Mouse (Mus musculus) kidney, embryonic 15.5 days (tissue): Measurements from ENCODE around the gene Hmces. TPM values are rescaled to one million over a fixed set of nuclear protein-coding genes. Genes with fewer than 3 reads are reported as not detected.

Source experiments
- ATAC-seq: fragments of 200-750 bp; cut with Nextera tagmentation; replicated peaks from 2 replicates; pipeline ENCODE4 v1.8.0; 2017; ENCODE audit warnings: moderate TSS enrichment; ENCODE audit not compliant: low FRiP score
- H3K27ac ChIP-seq: fragments of 300-500 bp; sonication (generic); 2 replicates; pipeline ENCODE4 v1.5.1; 2015; ENCODE audit warnings: mild to moderate bottlenecking, inconsistent platforms
- H3K27me3 ChIP-seq: fragments of 300-500 bp; sonication (generic); 2 replicates; pipeline ENCODE4 v1.6.1; 2015; ENCODE audit warnings: inconsistent platforms
- H3K36me3 ChIP-seq: fragments of 300-500 bp; sonication (generic); 2 replicates; pipeline ENCODE4 v1.6.1; 2015; ENCODE audit warnings: inconsistent platforms
- H3K4me1 ChIP-seq: fragments of 300-500 bp; sonication (generic); 2 replicates; pipeline ENCODE4 v1.6.1; 2015; ENCODE audit warnings: inconsistent platforms
- H3K4me2 ChIP-seq: fragments of 300-500 bp; sonication (generic); 2 replicates; pipeline ENCODE4 v1.6.1; 2015; ENCODE audit warnings: moderate library complexity, mild to moderate bottlenecking, inconsistent platforms
- H3K4me3 ChIP-seq: fragments of 300-500 bp; sonication (generic); replicated peaks from 2 replicates; pipeline ENCODE4 v1.5.1; 2015; ENCODE audit warnings: mild to moderate bottlenecking, inconsistent platforms
- H3K9ac ChIP-seq: fragments of 300-500 bp; sonication (generic); 2 replicates; pipeline ENCODE4 v1.6.1; 2015; ENCODE audit warnings: mild to moderate bottlenecking, inconsistent platforms
- H3K9me3 ChIP-seq: fragments of 300-500 bp; sonication (generic); replicated peaks from 2 replicates; pipeline ENCODE4 v1.6.1; 2016; ENCODE audit warnings: inconsistent platforms
- WGBS: fragments of 180-500 bp; shearing (Covaris S2); methylation state at CpG from one replicate; pipeline ENCODE4 v1.1.7; 2015; ENCODE audit warnings: mixed read lengths; 5-methylcytosine and 5-hydroxymethylcytosine counted together
- polyA plus RNA-seq: library from polyadenylated mRNA; unstranded; fragments of >200 nt; fragmentation: Nextera tagmentation; extraction: Ambion mirVana; gene quantifications from 2 replicates; pipeline ENCODE4 v1.2.1, GENCODE M21; 2015

Hmces gene
- polyA plus RNA-seq, 1 experiment from 2014 or later = 59.5 TPM

DNA sequence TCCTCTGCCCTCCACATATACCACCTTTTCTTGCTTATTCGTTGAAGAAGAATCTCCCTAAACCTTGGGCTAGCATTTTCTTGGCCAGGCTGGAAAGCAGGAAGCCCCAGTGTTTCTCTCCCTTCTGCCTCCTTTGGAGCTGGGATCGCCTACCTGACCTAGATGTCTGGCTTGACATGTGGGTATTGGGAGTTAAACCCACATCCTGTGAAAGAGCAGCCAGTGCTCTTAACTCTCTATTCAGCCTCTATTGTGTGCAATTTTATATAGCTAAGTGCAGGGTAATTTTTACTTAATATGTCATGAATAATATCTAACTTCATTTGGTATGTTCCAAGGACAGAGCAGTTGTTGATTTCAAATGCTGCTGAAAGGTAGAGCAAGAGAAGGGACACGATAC lies 34.1 kb upstream of the Hmces start:
- H3K27me3 ChIP-seq = no peaks in the 10 kb centered on the region
- no peak for ATAC-seq
- WGBS = 73% methylated on average over 3 of the region's 3 CpGs

DNA sequence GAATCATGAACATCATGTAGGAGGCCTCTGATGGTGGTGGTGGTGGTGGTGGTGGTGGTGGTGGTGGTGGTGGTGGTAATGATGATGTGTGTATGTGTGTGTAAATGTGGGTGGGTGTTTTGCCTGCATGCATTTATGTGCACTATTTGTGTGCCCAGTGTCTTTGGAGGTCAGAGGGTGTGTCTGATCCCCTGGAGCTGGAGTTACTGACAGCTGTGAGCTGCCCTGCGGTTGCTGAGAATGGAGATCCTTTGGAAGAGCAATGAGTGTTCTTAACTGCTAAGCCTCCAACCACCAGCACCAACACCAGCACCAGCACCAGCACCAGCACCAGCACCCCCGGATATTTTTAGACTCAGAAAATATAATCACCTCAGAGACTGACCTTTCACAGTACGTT lies 31.5 kb upstream of the Hmces start:
- H3K9ac ChIP-seq = no peak overlapping the region
- H3K36me3 ChIP-seq = no peaks in the 10 kb centered on the region
- no peak for ATAC-seq
- no peak overlapping the region for H3K27ac ChIP-seq
- 78% methylated on average over 3 of the region's 3 CpGs for WGBS
- no peak overlapping the region for H3K4me3 ChIP-seq
- peaks cover 1% of the 10 kb centered on the region; the same call in 1 of the 2 replicates for H3K4me1 ChIP-seq
- no peak overlapping the region for H3K4me2 ChIP-seq
- H3K9me3 ChIP-seq = no peaks in the 10 kb centered on the region
- no peaks in the 10 kb centered on the region for H3K27me3 ChIP-seq

More for the DNA sequence above, 34.1 kb upstream of the Hmces start:
- Histone ChIP-seq H3K9me3 (no peaks in the 10 kb centered on the region), H3K4me3 (no peak overlapping the region), H3K4me2 (no peak overlapping the region), H3K4me1 (peaks cover 10% of the 10 kb centered on the region; the same call in 1 of the 2 replicates), H3K36me3 (no peaks in the 10 kb centered on the region), H3K9ac (no peak overlapping the region), H3K27ac (no peak overlapping the region)

DNA sequence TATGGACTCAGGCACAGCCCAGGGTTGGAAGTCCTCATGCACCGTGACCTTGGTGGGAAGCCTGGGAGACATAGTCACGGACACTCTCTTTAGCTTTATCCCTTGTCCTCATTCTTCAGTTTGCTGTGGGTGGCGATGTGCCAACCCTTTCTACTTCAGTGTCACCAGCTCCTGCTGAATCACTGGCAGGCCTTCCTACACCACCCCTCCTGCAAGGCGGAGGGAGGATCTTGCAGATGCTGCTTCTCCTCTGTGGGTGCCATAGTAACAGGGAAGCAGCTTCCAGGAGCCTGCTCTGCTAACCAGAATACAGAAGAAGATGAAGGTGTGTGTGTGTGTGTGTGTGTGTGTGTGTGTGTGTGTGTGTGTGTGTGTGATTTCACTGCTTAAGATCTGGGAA lies 30.9 kb upstream of the Hmces start:
- H3K27ac ChIP-seq = no peak overlapping the region
- no peaks in the 10 kb centered on the region for H3K36me3 ChIP-seq
- H3K9ac ChIP-seq = no peak overlapping the region
- H3K4me2 ChIP-seq = no peak overlapping the region
- no peak for ATAC-seq
- 74% methylated on average over 4 of the region's 4 CpGs for WGBS
- H3K4me1 ChIP-seq = peaks cover 4% of the 10 kb centered on the region; the same call in 1 of the 2 replicates
- H3K9me3 ChIP-seq = no peaks in the 10 kb centered on the region
- no peak overlapping the region for H3K4me3 ChIP-seq
- H3K27me3 ChIP-seq = no peaks in the 10 kb centered on the region

DNA sequence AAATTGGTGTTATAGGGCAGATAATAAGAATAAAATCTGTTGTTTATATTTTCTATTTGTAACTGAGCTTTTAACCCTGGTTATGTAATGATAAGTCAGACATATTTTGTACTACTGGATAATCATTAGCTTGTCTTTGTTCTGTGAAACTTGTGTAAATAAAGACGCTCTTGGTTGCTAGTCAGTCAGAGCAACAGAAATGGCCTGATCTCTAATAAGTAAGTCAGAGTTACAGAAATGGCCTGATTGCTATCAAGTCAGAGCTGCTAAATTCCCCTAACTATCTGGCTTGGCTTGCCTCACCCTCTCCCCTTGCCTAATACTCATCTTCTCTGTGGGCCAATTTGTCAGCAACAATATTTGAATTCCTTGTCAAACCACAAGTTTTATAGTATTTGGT lies 27.0 kb upstream of the Hmces start:
- no peak overlapping the region for H3K9ac ChIP-seq
- H3K4me3 ChIP-seq = no peak overlapping the region
- H3K27me3 ChIP-seq = no peaks in the 10 kb centered on the region
- no peak overlapping the region for H3K27ac ChIP-seq
- H3K4me1 ChIP-seq = peaks cover 13% of the 10 kb centered on the region
- no peak overlapping the region for H3K4me2 ChIP-seq
- WGBS = 92% methylated on average over 1 of the region's 1 CpGs
- peaks cover 29% of the 10 kb centered on the region for H3K36me3 ChIP-seq
- no peak for ATAC-seq
- H3K9me3 ChIP-seq = no peaks in the 10 kb centered on the region

DNA sequence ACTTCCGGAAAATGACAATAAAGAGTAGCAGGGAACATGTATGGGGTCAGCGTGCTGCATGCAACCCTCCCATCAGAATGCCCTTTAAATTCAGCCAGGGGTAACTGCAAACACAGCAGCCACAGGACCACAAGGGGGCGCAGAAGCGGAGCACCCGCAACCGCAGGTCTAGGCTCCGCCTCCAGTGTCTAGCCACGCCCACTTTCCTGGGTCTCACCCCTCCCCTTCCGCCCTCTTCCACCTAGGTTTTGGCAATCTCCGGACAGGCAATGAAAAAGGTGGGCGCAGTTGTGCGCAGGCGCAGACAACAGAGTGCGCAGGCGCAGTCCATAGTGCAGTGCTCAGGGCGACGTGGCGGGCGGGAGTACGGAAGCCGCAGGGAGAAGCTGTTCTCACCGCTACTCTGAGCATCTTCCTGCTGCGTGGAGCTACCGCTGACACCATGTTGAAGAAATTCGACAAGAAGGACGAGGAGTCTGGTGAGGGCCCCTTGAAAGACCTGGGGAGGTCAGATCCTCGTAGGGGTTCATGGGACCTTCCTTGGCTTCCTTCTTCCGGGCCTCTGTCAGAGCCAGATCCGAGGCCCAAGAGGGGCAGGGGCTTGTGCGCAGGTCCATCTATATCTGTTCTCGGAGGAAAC lies 26.0 kb upstream of the Hmces start, which contains the start of gene Copg1:
Gene Copg1 (plus strand): TSS at position 221 of the 640 bp plus-strand sequence.
- WGBS = under 1% methylated on average over 31 of the region's 31 CpGs
- peak; percentile 97 for ATAC-seq
- peaks cover 13% of the 10 kb centered on the region for H3K4me1 ChIP-seq

GRCm38 (mm10) chr6:87893931-87894330 lies 19.8 kb upstream of the Hmces start:
- Histone ChIP-seq H3K27me3 (no peaks in the 10 kb centered on the region), H3K4me1 (peaks cover 7% of the 10 kb centered on the region), H3K9me3 (no peaks in the 10 kb centered on the region), H3K27ac (no peak overlapping the region), H3K36me3 (peaks cover 99% of the 10 kb centered on the region), H3K9ac (no peak overlapping the region), H3K4me3 (no peak overlapping the region), H3K4me2 (no peak overlapping the region)
- 87% methylated on average over 7 of the region's 7 CpGs for WGBS
- no peak for ATAC-seq

More for the DNA sequence above, 26.0 kb upstream of the Hmces start, which contains the start of gene Copg1:
- Histone ChIP-seq H3K9me3 (no peaks in the 10 kb centered on the region), H3K4me2 (peak within 1 kb of the TSS; percentile 70), H3K9ac (peak within 1 kb of the TSS; percentile 88), H3K4me3 (peak within 1 kb of the TSS; percentile 69), H3K36me3 (peaks cover 39% of the 10 kb centered on the region), H3K27ac (peak within 1 kb of the TSS; percentile 86), H3K27me3 (no peaks in the 10 kb centered on the region)

GRCm38 (mm10) chr6:87898028-87898427 lies 15.7 kb upstream of the Hmces start:
- Histone ChIP-seq H3K27ac (no peak overlapping the region), H3K4me1 (0 out of 2 replicates have a peak, but pooled peaks cover 5% of the 10 kb centered on the region), H3K36me3 (peaks cover 98% of the 10 kb centered on the region), H3K9me3 (no peaks in the 10 kb centered on the region), H3K4me3 (no peak overlapping the region), H3K4me2 (no peak overlapping the region), H3K27me3 (no peaks in the 10 kb centered on the region), H3K9ac (no peak overlapping the region)
- 95% methylated on average over 10 of the region's 10 CpGs for WGBS
- no peak for ATAC-seq

DNA sequence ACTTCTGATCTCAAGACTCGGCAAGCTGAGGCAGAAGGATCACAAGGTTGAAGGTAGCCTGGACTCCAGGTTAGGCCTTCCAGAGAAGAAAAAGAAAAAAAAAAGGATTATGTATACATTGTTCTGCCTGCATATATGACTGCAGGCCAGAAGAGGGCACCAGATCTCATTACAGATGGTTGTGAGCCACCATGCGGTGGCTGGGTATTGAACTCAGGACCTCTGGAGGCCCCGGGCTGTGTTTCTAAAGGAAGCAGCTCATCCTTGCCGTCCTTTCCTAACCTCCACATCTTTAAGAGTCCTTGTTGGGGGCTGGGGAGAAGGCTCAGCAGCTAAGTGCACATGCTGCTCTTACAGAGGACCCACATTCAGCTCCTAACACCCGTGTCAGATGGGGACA lies 7.1 kb upstream of the Hmces start:
- no peaks in the 10 kb centered on the region for H3K4me1 ChIP-seq
- H3K36me3 ChIP-seq = peaks cover 98% of the 10 kb centered on the region
- H3K4me2 ChIP-seq = no peak overlapping the region
- H3K27ac ChIP-seq = no peak overlapping the region
- WGBS = 76% methylated on average over 5 of the region's 5 CpGs
- H3K9ac ChIP-seq = no peak overlapping the region
- no peaks in the 10 kb centered on the region for H3K27me3 ChIP-seq
- ATAC-seq = no peak
- H3K4me3 ChIP-seq = no peak overlapping the region
- no peaks in the 10 kb centered on the region for H3K9me3 ChIP-seq

DNA sequence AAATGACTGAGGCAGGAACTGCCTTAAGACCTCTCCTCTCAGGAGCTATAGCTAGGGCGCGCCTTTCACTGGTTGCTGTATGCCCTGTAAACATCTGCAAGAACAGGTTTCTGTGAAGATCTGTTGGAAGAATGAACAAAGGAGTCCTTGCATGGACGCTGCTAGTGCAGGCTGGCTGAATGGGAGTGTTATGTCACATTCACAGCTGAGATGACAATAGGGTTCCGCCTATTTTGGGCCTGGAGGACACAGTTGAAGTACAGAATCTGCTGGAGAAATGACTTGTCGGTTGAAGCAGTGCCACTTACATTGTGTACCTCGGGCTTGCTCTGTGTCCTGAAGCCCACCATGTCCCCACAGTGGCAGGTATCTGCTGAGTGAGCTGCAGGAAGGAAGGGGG lies 4.6 kb upstream of the Hmces start:
- peaks cover 90% of the 10 kb centered on the region for H3K36me3 ChIP-seq
- no peak for ATAC-seq
- 94% methylated on average over 6 of the region's 6 CpGs for WGBS
- H3K4me1 ChIP-seq = peaks cover 8% of the 10 kb centered on the region; the same call in 1 of the 2 replicates
- no peak overlapping the region for H3K4me3 ChIP-seq
- no peak overlapping the region for H3K4me2 ChIP-seq
- no peaks in the 10 kb centered on the region for H3K27me3 ChIP-seq
- no peak overlapping the region for H3K27ac ChIP-seq
- no peak overlapping the region for H3K9ac ChIP-seq
- H3K9me3 ChIP-seq = no peaks in the 10 kb centered on the region

GRCm38 (mm10) chr6:87911559-87911958 lies 2.2 kb upstream of the Hmces start:
- 80% methylated on average over 6 of the region's 6 CpGs for WGBS
- H3K36me3 ChIP-seq = peaks cover 74% of the 10 kb centered on the region

GRCm38 (mm10) chr6:87914326-87915102 lies 779 bp downstream of the Hmces start:
- Histone ChIP-seq H3K27ac (peak overlapping the region; percentile 90), H3K4me2 (peak overlapping the region; percentile 74), H3K36me3 (peaks cover 74% of the 10 kb centered on the region), H3K4me1 (peaks cover 22% of the 10 kb centered on the region), H3K9ac (peak overlapping the region; percentile 78), H3K9me3 (no peaks in the 10 kb centered on the region), H3K27me3 (no peaks in the 10 kb centered on the region), H3K4me3 (peak overlapping the region; percentile 88)
- peak; percentile 58 for ATAC-seq
- 3% methylated on average over 35 of the region's 35 CpGs for WGBS

More at GRCm38 (mm10) chr6:87911559-87911958, 2.2 kb upstream of the Hmces start:
- peaks cover 22% of the 10 kb centered on the region for H3K4me1 ChIP-seq
- H3K9me3 ChIP-seq = no peaks in the 10 kb centered on the region
- no peak overlapping the region for H3K27ac ChIP-seq
- no peaks in the 10 kb centered on the region for H3K27me3 ChIP-seq
- H3K4me3 ChIP-seq = no peak overlapping the region
- no peak overlapping the region for H3K9ac ChIP-seq
- ATAC-seq = no peak
- H3K4me2 ChIP-seq = no peak overlapping the region

- Histone ChIP-seq H3K4me1 (peaks cover 22% of the 10 kb centered on the region), H3K4me2 (no peak overlapping the region), H3K4me3 (no peak overlapping the region), H3K27ac (no peak overlapping the region), H3K9me3 (no peaks in the 10 kb centered on the region), H3K27me3 (no peaks in the 10 kb centered on the region), H3K9ac (no peak overlapping the region), H3K36me3 (peaks cover 74% of the 10 kb centered on the region)
- 79% methylated on average over 5 of the region's 5 CpGs for whole genome bisulfite sequencing
- ATAC-seq = no peak
Observed at GRCm38 (mm10) chr6:87915939-87916338, 2.2 kb downstream of the Hmces start.
